Mouse (Mus musculus) left cerebral cortex, adult 9 months (tissue): ENCODE results near the gene Shmt1.
A peak's percentile ranks its signal among the peaks of the same experiment; 100 is the strongest.

Source experiments
- DNase-seq, 2 experiments: peaks; one replicate each; pipeline ENCODE4 v3.0.0; 2022; ENCODE audit warnings: low spot score in 2 of 2

Shmt1 gene

DNA sequence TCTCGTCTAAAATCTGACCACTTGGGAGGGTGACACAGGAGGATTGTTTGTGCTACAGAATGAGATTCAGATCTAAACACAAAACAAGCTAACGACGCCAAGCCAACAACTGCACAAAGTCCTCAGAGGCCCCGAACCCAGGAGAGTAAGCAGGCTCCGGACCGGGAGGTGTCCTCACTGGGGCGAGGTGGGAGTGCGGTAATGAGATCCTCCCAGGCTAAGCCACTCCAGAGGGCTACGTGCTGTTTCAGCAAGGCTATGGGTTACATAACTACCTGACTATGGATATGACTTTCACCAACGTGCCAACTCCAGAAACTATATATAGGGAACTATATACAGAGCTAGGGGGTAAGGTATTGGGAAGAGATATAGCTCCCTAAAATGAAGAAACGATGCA is 15.2 kb downstream of the Shmt1 start:
- no peak for DNase-seq

DNA sequence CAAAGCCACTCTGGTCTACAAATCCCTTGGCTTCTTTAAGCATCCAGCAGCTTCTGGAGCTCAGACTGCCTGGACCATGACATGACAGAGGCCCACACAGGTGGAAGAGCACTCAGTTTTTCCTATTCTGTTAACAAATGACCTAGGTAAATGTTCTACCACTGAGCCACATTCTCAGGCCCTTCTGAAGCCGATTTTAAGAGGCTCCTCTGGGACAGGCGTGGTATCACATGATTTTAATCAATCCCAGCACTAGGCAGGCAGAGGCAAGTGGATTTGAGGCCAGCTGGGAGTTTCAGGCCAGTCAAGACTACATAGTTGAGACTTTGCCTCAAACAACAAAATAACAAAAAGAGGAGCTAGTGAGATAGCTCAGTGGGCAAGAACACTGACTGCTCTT is 21.0 kb downstream of the Shmt1 start:
- DNase-seq: no peak

DNA sequence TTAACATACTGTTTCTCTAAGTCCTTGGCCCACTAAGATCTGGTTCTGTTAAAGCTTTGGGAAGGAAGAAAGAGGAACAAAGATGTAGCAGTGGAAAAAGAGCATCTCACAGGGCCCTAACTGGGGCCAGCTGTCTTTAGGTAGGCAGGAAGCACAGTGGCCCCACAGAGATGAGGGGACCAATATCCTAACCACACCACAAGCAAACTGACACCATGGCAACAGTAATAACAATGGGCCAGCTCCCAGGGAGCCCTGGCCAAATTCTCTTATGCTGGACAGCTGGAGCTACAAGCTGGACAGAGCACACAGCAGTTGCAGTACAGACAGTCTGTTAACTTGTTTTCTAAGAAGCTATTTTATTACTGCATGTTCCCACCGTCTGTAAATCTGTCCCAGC is 23.9 kb downstream of the Shmt1 start:
- no peak for DNase-seq

DNA sequence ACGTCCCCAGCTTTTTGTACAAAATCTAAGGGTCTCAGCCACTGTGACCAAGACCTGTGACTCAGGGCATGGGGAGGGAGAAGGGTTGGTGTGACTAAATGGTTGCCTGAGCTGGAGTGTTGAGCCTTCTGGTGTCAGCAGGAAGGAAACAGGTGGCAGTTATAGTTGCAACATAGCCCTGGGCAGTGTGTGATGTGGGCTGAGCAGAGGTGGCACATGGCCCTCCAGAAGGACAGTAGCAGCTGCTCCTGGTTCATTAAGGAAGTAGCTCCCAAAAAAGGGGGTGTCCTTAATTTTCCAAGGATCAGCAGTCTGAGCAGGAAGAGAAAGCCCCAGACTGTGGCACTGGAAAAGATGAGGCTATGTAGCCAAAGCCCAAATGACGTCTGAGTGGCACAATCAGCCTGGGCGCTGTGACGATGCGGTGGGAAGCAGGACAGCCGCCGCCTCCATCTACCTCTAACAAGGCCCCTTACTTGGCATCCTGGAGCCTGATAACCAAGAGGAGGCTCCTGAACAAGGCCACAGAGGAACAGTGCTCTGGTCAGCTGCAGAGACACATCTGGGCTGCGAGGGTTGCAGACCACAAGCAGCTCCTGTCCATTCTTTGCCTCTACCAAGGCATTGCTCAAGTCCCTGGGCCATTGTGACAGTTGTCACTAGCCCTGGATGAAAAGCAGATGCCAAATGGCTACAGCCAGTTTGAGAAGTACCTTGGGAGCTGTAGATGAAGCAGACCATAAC is 27.2 kb downstream of the Shmt1 start:
- DNase-seq: no peak

DNA sequence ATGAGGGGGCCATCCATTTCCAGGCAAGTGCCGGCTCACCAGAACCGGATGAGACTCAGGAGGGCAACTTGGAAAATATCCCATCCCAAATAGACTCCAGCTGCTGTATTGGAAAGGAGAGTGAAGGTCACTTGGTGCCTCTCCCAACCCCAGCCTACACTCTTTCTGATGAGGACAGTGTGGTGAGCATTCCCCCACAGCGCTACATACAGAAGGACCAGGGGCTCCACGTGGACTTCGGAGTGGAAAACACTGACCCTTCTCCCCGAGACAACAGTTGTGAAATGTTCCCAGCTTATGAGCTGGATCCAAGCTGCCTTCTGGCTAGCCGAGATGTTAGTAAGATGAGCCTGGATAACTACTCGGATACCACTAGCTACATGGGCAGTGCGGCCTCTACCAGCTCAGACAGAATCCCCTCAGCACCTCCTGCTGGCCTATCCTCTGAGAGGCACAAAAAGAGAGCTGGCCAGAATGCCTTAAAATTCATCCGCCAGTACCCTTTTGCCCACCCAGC is 31.8 kb downstream of the Shmt1 start:
- no peak for DNase-seq

DNA sequence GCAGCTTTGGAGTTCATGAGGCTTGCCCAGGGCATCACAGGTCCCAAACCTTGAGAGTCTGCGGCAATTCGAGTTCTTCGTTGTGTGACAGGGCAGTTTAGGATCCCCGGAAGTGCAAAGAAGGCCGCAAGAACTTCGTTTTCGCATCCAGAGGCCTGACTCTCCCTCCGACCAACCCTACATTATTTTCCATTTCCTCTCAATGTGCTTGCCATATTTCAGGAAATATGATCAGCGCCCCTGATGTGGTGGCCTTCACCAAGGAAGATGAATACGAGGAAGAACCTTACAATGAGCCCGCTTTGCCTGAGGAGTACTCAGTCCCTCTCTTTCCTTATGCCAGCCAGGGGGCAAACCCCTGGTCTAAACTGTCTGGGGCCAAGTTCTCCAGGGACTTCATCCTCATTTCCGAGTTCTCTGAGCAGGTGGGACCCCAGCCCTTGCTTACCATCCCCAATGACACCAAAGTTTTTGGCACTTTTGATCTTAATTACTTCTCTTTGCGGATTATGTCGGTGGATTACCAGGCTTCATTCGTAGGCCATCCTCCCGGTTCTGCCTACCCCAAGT is 33.6 kb downstream of the Shmt1 start:
- no peak for DNase-seq

DNA sequence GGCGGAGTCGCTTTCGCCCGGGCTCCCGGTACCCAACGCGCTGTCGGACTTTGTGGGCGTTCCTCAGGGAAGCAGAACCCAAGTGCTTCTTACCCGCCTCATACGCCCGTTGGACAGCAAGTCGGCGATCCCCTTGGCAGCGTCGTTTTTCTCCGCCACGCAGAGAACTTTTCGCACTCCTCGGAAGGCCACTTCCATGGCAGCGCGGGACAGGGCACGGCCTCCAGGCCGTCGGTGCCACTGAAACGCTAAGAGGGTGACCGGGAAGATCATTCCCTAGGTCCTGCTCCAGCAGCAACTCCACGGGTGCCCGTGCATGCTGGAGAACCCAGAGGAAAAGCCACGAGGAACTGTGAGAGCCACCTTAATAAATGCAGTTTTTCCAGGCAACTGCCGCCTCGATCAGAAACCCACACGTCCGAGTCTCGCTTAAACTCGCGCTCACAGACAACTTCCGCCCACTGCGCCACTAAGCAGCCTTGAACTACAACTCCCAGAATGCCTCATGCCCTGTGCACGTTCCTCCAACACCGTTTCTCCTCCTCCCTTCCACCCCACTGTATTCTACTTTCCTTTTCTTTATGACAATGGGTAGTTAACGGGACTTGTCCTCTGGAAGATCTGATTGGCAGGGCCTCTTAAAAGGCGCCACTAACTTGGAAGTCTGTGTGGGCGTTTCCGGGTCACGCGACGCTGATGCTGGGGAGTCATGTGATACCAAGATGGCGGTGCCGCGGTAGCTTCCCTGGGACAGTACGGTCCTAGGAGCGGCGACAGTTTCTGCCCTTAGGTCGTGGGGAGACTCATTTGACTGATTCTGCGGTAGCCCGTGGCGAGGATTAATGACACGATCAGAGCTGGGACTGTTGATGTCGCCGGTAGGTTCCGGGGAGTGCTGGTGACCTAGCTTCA is 34.4 kb downstream of the Shmt1 start, which contains the start of the genes Top3a and Smcr8:
Top3a (minus strand) TSS at position 537 of the 912 bp plus-strand sequence.
Smcr8 (plus strand) TSS at position 696 of the 912 bp plus-strand sequence.
- peak; percentile 84 to 89 for DNase-seq

DNA sequence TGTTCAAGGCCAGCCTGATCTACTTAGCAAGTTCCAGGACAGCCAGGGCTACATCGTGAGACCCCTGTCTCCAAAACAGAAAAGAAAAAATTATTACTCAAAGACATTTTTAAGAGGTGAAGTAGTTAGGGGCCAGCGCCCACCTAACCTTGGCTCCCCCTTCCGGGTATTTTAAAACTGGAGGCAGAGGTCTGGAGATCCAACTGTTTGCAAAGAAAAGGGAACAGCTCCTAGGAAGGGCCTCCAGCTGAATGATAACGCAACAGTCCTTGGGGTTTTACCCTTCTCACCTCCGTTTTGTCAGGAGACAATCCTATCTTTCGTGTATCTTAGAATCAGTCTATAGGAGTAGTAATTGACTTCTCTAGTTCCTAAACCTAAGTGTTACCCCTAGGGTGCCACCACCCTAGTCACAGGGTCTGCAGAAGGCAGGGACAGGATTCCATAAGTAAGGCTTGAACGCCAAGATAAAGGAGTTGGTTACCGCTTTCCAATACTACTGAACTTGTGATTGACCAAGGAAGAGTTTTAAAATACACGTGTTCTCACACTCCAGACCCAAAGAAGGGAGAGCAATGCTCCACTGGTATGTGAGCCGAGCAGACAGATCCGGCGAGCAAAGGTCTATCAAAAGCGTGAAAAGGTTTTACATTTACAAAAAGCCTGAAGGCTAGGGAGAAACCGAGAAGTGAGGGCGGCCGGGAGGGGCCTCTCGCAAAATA is 35.2 kb downstream of the Shmt1 start:
- DNase-seq: no peak

DNA sequence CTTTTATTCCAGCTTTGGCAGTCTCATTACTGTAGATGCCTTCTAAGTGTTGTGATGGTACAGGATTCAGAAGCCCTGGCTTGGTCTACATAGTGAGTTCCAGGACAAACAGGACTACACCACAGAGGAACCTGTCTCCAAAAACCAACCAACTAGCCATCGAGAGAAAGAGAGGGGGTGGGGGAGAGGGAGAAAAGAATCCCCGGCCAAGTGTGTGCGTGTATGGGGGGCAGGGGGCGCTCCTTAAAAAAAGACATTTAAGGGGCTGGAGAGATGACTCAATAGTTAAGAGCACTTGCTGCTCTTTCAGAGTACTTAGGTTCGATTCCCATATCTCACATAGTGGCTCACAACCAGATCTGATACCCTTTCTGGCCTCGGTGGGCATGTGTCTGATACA is 35.9 kb downstream of the Shmt1 start:
- DNase-seq: no peak

DNA sequence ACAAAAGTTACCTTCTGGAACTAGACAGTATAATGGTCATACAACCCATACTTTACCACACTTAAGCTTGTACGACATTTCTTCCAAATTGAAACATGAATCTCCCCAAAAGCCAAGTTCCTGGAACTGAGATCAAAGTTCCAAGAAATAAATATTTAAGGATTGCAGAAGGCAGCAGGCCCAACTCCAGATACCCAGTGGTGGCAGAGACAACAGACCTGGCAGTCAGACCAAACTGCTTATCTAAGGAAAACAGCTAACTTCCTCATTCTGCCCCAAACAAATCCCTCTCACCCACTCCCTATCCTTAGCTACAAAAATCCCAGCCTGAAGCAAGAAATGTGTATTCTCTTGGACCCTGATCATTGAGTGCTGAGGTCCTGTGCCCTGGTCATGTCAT is 36.7 kb downstream of the Shmt1 start:
- DNase-seq: no peak

DNA sequence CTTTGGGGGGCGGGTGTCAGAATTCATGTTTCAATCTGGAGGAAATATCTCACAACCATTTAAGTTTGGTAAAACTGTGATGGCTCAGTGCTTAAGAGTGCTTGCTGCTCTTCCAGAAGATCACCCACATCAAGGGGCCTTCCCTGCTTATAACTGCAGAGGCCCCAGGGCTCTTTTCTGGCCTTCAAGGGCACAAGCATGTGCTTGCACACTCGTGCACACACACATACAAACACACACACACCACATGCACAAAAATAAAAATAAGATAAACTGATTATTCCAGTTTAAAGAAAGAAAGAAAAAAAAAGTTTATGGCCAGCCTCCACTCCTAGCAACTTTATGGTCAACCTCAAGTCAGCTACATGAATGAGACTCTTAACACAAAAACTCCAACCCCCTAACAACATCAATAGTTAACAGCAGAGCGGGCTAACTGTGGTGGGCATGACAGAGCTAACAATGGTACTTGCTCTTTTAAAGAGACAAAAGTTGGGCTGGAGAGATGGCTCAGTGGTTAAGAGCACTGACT is 37.3 kb downstream of the Shmt1 start:
- no peak for DNase-seq

DNA sequence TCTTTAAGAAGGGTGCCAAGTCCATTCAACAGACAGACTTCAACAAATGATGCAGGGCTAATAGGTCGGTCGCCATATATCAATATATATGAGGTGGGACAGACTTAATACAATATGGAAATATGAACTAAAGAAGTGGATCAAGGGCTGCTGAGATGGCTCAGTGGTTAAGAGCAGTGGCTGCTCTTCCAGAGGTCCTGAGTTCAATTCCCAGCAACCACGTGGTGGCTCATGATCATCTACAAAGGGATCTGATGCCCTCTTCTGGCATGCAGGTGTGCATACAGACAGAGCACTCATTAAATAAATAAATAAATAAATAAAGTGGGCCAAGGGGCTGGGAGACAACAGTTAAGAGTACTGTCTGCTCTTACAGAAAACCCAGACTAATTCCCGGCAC is 39.4 kb downstream of the Shmt1 start:
- no peak for DNase-seq

DNA sequence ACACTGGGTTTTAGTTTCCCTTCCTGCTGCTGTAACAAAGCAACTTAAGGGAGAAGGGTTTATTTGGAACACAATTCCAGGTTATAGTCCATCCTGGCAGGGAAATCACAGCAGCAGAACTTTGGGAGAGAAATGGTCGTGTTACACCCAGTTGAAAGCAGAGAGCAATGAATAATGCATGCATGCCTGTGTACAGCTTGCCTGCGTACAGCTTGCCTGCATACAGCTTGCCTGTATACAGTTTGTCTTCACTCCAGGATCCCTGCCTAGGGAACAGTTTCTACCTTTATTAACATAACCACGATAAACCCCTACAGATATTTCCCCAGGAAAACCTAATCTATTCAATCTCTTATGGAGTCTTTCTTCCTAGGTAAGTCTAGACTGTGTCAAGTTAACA is 40.7 kb downstream of the Shmt1 start:
- DNase-seq: no peak

DNA sequence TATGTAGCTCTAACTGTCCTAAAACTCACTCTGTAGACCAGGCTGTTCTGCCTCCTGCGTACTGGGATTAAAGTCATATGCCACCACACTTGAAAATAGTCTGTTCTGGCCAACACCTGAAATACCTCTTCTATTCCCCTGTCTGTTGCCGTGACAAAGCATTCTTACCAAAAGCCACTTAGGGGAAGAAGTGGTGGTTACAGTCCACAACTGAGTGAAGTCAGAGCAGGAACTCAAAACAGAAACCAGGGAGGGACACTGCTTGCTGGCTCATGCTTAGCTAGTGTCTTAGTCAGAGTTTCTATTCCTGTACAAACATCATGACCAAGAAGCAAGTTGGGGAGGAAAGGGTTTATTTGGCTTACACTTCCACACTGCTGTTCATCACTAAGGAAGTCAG is 42.2 kb downstream of the Shmt1 start:
- DNase-seq: no peak

DNA sequence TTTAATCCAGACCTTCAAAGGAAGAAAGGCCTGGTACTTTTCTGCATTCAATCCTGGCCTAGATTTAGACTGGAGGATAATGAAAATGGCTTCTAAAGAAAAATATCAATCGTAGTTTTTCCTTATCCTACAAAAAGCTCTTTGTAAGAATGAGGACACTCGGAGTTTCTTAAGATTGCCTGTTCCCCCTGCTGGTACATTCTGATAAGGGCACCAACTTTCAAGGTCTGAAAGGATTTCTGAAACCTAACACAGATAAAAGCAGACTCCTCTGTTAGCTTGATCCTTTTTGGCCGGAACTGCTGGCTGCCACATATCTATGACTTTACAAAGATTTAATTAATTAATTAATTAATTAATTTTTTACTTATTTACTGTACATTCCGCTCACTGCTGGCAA is 44.5 kb downstream of the Shmt1 start:
- DNase-seq: no peak

DNA sequence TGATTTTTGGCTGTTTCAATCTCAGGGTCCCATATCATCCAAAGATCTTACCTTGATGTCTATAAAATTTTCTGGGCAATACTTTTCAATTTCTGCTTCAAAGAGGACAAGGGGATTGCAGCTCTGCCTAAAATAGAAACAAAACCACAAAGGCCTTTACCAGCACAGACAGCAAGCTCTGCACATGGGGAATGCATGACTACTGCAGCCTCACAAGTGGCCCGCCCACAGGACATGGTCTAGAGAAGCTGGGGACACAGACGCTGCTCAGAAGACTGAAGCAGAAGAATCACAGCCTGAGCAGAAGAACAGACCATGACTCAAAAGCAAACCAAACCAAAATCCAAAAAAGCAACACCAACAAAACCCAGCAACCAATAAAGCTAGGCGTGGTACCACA is 49.8 kb downstream of the Shmt1 start:
- no peak for DNase-seq

DNA sequence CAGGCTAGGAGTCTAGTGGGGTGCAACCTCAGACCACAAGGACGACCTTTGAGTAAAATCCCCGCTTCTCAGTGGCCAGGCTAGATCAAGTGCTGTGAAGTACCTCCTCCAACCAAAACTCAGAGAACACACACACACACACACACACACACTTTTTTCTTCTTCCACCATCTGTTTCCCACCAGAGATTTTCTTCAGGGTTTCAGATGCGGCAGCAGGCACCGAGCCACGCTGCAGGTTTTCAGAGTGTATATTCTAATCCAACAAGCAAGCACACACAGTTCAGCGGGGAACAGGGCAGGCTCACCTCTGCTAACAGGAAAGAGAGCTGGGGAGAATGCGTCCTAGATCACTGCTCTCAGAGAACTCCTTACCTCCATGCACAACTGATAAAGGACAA is 55.9 kb downstream of the Shmt1 start:
- no peak for DNase-seq

DNA sequence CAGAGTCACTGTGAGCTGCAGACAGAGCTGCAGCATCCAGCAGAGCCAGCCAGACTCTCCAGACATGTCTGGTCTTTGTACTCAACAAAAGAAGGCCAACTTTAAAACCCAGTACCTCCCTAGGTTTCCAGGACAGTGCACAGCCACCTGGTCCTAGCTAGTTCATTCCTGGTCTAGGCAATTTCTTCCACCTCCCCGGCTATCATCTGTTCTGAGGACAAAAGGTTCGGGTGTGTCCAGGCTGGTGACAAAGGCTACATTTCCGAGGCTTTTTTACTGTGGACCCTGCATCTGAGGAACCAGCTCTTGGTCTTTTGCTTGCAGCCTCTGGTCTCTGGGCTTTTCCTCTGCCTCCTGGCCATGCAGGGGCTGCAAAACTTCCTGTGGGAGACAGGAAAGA is 71.2 kb downstream of the Shmt1 start:
- no peak for DNase-seq
